8 mouse cellular contexts compared by ENCODE assay signal in the genomic region with DNA sequence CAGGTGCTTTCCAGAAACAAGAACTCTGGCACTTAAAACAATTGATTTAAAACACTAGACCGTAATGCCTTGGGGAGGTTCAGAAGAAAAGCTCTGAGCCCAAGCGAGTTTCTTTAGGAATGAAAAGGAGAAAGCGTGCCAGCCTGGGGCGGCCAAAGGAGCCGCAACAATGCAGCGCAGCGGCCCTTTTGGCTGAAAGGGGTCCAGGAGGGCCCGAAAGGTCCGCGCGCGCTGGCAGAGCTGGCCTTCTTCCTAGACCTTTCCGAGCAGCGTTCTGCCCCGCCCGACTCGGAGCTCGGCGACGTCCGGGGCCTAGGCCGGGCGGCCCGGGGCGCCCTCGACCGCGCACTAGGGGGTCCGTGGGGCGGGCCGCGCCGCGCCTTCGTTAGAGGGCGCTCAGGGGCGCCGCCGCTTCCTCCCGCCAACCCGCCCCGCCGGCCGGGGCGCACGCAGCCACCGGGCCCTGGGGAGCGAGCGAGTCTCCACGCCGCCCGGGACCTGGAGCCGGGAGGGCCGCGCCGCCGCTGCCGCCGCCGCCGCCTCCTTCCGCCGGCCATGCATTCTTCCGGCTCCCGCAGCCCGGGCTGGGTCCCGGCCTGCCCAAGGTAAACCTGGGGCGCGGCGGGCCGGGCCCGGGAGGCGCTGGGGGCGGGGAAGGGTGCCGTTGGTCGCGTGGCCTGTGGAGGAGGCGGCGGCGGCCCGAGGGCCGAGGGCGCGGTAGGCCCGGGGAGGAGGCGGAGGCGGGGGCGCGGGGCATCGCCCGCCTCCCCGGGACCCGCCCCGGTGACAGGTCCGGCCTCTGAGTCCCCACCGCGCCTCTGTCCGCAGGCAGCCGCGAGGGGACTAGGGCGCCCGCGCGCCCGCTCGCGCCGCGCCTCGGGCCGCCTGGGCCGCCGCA. TPM values are rescaled to one million over a fixed set of nuclear protein-coding genes. Genes with fewer than 3 reads are reported as not detected.
DNase-seq lines count a peak whose midpoint lies in the region; ATAC-seq lines count a peak whose summit lies in the region.

A gene (plus strand): TSS at position 234 of the 898 bp plus-strand sequence.

- no peaks in the 10 kb centered on the region for H3K27me3 ChIP-seq in intestine, embryonic 14.5 days (replicated peaks; ENCODE audit: control insufficient read depth, insufficient read depth, low read length)

- peaks cover 15% of the 10 kb centered on the region; the same call in 1 of the 2 replicates for H3K36me3 ChIP-seq in intestine, embryonic 14.5 days (ENCODE audit: control insufficient read depth, insufficient read depth, low read length)

- intact Hi-C loops in gastrocnemius, postnatal 36 days (cut with DNase I): loop anchor here (5.0 kb wide), 1 partner anchor 91 kb away; no protein-coding TSS in a partner anchor
- intact Hi-C loops in left cerebral cortex, postnatal 25 days (cut with DNase I): loop anchor here (2.0 to 10.0 kb wide), 4 partner anchors 56 to 323 kb away; a partner anchor contains a TSS

- peak within 1 kb of the TSS; percentile 91 for H3K27ac ChIP-seq in intestine, embryonic 14.5 days (ENCODE audit: low read depth)

- DNase-seq in adipocyte (ENCODE audit: low spot score): peak; percentile 67
- peak; percentile 67 for DNase-seq in embryo, embryonic 10 days (ENCODE audit: low spot score)
- DNase-seq in gastrocnemius, postnatal 36 days: peak; percentile 72 to 76
- peak; percentile 85 for DNase-seq in intestine, embryonic 14.5 days (ENCODE audit: low spot score)
- peak; percentile 45 to 73 for DNase-seq in left cerebral cortex, postnatal 25 days (ENCODE audit: low spot score in 2 of 2)
- peak; percentile 74 for DNase-seq in right cerebral cortex, postnatal 25 days
- DNase-seq in urinary bladder, postnatal 36 days (ENCODE audit: low spot score in 2 of 2): peak; percentile 81 to 90

- peaks cover 10% of the 10 kb centered on the region; the same call in 1 of the 2 replicates for H3K4me1 ChIP-seq in intestine, embryonic 14.5 days (replicated peaks; ENCODE audit: control insufficient read depth, insufficient read depth, low read length)

- H3K4me3 ChIP-seq in intestine, embryonic 14.5 days (ENCODE audit: low read depth, low read length): peak within 1 kb of the TSS; percentile 92

- H3K9me3 ChIP-seq in intestine, embryonic 14.5 days (ENCODE audit: control insufficient read depth, low read length): no peaks in the 10 kb centered on the region

- H3K4me2 ChIP-seq in intestine, embryonic 14.5 days (ENCODE audit: low read length): peak within 1 kb of the TSS; percentile 82

- under 1% methylated on average over 59 of the region's 113 CpGs for WGBS in intestine, embryonic 14.5 days

- peak; percentile 90 for ATAC-seq in intestine, embryonic 14.5 days (replicated peaks; ENCODE audit: low FRiP score, low TSS enrichment, low read depth)
- 0 out of 2 replicates have a peak, but pooled peaks have one; percentile 40 for ATAC-seq in megakaryocyte-erythroid progenitor cell, adult 5-6 weeks (replicated peaks; ENCODE audit: low FRiP score, low TSS enrichment, poor library complexity, severe bottlenecking)

- peak within 1 kb of the TSS; percentile 85 for H3K9ac ChIP-seq in intestine, embryonic 14.5 days (ENCODE audit: low read length)

RNA-seq across cellular contexts. Expression of the gene that starts here (rescaled TPM):
- total RNA-seq in gastrocnemius, postnatal 36 days (2021): 10 to 100 TPM; 22.8 to 29.5 TPM
- 22.2 and 22.7 TPM in 2 replicates for polyA plus RNA-seq in intestine, embryonic 14.5 days (2014; fragmentation: Nextera tagmentation; extraction: Ambion mirVana)
- total RNA-seq in left cerebral cortex, postnatal 25 days (2021): 100 to 1,000 TPM; 173 to 180 TPM
- total RNA-seq in megakaryocyte-erythroid progenitor cell, adult 5-6 weeks (2014; fragmentation: Nextera tagmentation): 1.7 and 2.1 TPM in 2 replicates
- total RNA-seq in megakaryocyte-erythroid progenitor cell, adult 5-6 weeks (2017): 2.5 and 9.9 TPM in 2 replicates

Comparison
In these comparisons a context has a peak if more than half of its experiments do, and no peak if none do; other contexts are left out.
1. Peak in every context shown above with its lines: DNase-seq, ATAC-seq, H3K4me3 ChIP-seq and H3K27ac ChIP-seq.
2. RNA of the gene that starts here (total RNA-seq): 173 to 180 TPM in left cerebral cortex, postnatal 25 days; 22.8 to 29.5 TPM in gastrocnemius, postnatal 36 days and 1.7 to 9.9 TPM in megakaryocyte-erythroid progenitor cell, adult 5-6 weeks; every median in the first group is over 4 times any median in the second.